Mouse (Mus musculus) kidney, embryonic 14.5 days (tissue): ENCODE results near the gene Ugt3a1. TPM values are rescaled to one million over a fixed set of nuclear protein-coding genes. Genes with fewer than 3 reads are reported as not detected.
"Not testable (repeated sequence)": the region's sequence is repeated elsewhere in the genome, so short reads cannot be mapped to it uniquely, and the experiment has no call there.

Source experiments
- ATAC-seq: fragments of 200-750 bp; cut with Nextera tagmentation; 2 replicates; pipeline ENCODE4 v1.8.0; 2017; ENCODE audit warnings: moderate number of reproducible peaks, mild to moderate bottlenecking, moderate TSS enrichment, moderate library complexity; ENCODE audit not compliant: low FRiP score, low TSS enrichment
- H3K27ac ChIP-seq: fragments of 300-500 bp; sonication (generic); 2 replicates; pipeline ENCODE4 v1.5.1; 2014; ENCODE audit warnings: low read depth, mild to moderate bottlenecking, low read length, moderate library complexity, mixed read lengths
- H3K27me3 ChIP-seq: fragments of 300-500 bp; sonication (generic); 2 replicates; pipeline ENCODE4 v1.6.1; 2014; ENCODE audit warnings: mild to moderate bottlenecking, low read length; ENCODE audit not compliant: control insufficient read depth, insufficient read depth
- H3K36me3 ChIP-seq: fragments of 300-500 bp; sonication (generic); 2 replicates; pipeline ENCODE4 v1.6.1; 2014; ENCODE audit warnings: low read length, mixed read lengths; ENCODE audit not compliant: control insufficient read depth, insufficient read depth
- H3K4me1 ChIP-seq: fragments of 300-500 bp; sonication (generic); 2 replicates; pipeline ENCODE4 v1.6.1; 2014; ENCODE audit warnings: low read length, mixed read lengths; ENCODE audit not compliant: control insufficient read depth, insufficient read depth
- H3K4me2 ChIP-seq: fragments of 300-500 bp; sonication (generic); replicated peaks from 2 replicates; pipeline ENCODE4 v1.6.1; 2014; ENCODE audit warnings: low read depth, mild to moderate bottlenecking, low read length
- H3K4me3 ChIP-seq: fragments of 300-500 bp; sonication (generic); 2 replicates; pipeline ENCODE4 v1.5.1; 2014; ENCODE audit warnings: mild to moderate bottlenecking, low read length
- H3K9ac ChIP-seq: fragments of 300-500 bp; sonication (generic); 2 replicates; pipeline ENCODE4 v1.6.1; 2014; ENCODE audit warnings: low read depth, mild to moderate bottlenecking, low read length, moderate library complexity
- H3K9me3 ChIP-seq: fragments of 300-500 bp; sonication (generic); 2 replicates; pipeline ENCODE4 v1.6.1; 2016; ENCODE audit warnings: low read length; ENCODE audit not compliant: control insufficient read depth
- WGBS: fragments of 180-500 bp; shearing (Covaris S2); extraction: QIAGEN DNeasy Blood & Tissue Kit; methylation state at CpG from one replicate; pipeline ENCODE4 v1.1.7; 2014; 5-methylcytosine and 5-hydroxymethylcytosine counted together
- polyA plus RNA-seq: library from polyadenylated mRNA; unstranded; fragments of >200 nt; fragmentation: Nextera tagmentation; extraction: Ambion mirVana; gene quantifications from 2 replicates; pipeline ENCODE4 v1.2.1, GENCODE M21; 2014

Gene Ugt3a1
- polyA plus RNA-seq, result not detected in 2 replicates

DNA sequence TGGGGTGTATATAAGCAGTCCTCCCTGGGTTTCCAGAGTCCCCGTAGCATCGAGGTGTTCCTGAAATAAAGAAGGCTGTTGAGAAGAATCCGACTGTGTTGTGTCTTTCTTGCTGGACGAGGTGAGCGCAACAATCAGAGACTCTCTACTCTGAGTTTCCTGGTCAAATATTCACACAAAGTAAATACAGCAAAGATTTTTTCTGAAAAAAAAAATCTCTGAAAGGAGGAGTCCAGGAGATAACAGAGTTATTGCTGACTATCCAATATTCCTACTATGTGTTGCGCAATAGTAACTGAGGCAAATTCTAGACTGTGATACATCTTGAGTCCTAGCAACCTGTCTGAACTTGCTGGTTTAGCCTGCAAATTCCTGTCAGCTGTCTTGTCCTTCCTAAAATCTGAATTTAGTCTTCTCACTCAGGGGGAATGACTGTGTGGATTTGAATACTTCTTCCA is at the start of gene Ugt3a1:
Gene Ugt3a1, plus strand, starts transcription at position 51 of the 458 bp plus-strand sequence.
- 96% methylated on average over 6 of the region's 6 CpGs for WGBS

DNA sequence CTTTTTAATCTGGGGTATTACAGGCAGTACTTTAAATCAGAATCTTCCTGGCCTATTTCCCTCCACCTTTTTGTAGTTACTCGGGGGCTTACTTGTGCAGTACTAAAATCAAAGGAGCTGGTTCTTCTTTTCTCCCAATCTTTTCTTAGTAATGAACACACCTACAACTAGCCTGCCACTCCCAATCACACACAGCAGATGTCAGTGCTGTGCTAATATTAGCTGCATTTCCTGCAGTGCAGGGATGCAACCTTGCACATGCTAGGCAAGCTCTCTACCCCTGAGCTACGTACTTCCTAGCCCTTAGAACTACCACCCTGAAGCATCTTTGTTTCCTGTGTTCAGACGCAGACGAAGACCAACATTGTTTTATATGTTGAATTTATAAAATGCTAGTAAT is 45.8 kb upstream of the Ugt3a1 start:
- ATAC-seq, H3K4me1 ChIP-seq, H3K36me3 ChIP-seq, H3K27ac ChIP-seq, H3K4me2 ChIP-seq, H3K27me3 ChIP-seq, H3K4me3 ChIP-seq, H3K9me3 ChIP-seq, H3K9ac ChIP-seq: not testable (repeated sequence)
- WGBS, result 88% methylated on average over 4 of the region's 4 CpGs

More for the DNA sequence above, at the start of gene Ugt3a1:
- no peaks in the 10 kb centered on the region for H3K36me3 ChIP-seq
- H3K27me3 ChIP-seq, result no peaks in the 10 kb centered on the region
- H3K9me3 ChIP-seq, result no peaks in the 10 kb centered on the region
- H3K4me1 ChIP-seq, result no peaks in the 10 kb centered on the region
- no peak within 1 kb of the TSS for H3K4me2 ChIP-seq
- no peak within 1 kb of the TSS for H3K4me3 ChIP-seq
- no peak for ATAC-seq
- no peak within 1 kb of the TSS for H3K9ac ChIP-seq
- H3K27ac ChIP-seq, result no peak within 1 kb of the TSS

DNA sequence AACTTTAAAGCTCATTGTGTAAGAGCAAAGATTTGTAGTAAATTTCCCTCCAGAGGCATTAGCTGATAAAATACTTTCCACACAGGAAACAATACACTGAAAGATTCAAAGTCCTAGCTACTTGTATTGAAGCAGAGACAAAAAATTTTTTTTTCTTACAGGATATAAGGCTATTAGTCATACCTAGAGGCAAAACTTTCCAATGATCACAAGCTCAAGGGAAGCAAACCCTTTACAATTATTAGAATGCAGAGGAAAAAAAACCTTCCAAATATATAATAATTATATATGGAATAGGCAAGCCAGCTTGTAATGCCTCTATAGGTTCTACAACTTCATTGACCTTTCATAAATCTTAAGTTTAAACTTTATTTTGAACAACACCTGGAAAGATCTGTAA is 30.3 kb upstream of the Ugt3a1 start:
- Histone ChIP-seq H3K9ac (no peak overlapping the region), H3K4me1 (no peaks in the 10 kb centered on the region), H3K4me2 (no peak overlapping the region), H3K9me3 (no peaks in the 10 kb centered on the region), H3K4me3 (no peak overlapping the region), H3K27me3 (no peaks in the 10 kb centered on the region), H3K36me3 (no peaks in the 10 kb centered on the region), H3K27ac (no peak overlapping the region)
- ATAC-seq, result no peak

DNA sequence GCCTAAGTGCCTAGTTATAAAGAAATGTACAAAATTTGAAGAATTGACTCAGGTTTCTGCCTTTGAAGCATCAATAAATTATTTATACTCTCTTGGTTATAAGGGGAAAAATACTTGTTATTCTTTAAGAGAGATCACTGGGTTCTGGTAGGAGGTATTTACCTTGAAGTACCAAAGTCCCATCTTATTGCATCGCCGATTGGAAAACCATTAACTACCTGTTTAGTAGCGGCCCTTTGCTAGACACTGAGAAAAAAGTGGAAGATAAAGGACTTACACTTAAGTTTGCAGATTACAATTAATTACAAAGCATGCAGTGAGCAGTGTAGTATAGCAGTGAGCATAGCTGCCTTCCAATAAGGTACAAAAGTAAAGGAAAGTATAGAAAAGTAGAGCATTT is 23.8 kb upstream of the Ugt3a1 start:
- Histone ChIP-seq H3K4me1 (no peaks in the 10 kb centered on the region), H3K36me3 (no peaks in the 10 kb centered on the region), H3K9ac (no peak overlapping the region), H3K27me3 (no peaks in the 10 kb centered on the region), H3K4me2 (no peak overlapping the region), H3K9me3 (no peaks in the 10 kb centered on the region), H3K4me3 (no peak overlapping the region), H3K27ac (no peak overlapping the region)
- WGBS, result 90% methylated on average over 3 of the region's 3 CpGs
- no peak for ATAC-seq

DNA sequence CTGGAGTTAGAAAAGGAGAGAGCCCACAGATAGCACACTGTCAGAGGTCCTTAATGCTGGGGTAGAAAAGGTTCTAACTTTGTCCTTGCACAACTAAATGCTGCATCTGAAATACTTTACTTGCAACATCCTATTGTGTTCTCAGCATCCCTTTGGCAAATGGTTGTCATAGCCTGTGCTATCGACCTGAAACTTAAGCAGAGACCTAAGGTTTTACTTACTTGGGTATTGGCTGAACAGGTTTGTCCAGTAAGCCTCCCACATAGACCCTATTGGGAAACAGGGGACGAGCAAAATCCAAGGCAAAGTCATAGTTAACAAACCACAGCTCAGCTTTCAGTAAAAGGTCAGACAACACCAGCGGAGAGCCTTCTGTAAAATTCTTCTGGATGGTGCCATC is 16.1 kb upstream of the Ugt3a1 start:
- Histone ChIP-seq H3K9me3 (no peaks in the 10 kb centered on the region), H3K4me1 (no peaks in the 10 kb centered on the region), H3K4me3 (no peak overlapping the region), H3K9ac (no peak overlapping the region), H3K27ac (no peak overlapping the region), H3K27me3 (no peaks in the 10 kb centered on the region), H3K36me3 (no peaks in the 10 kb centered on the region), H3K4me2 (no peak overlapping the region)
- 70% methylated on average over 3 of the region's 3 CpGs for WGBS
- ATAC-seq, result no peak

DNA sequence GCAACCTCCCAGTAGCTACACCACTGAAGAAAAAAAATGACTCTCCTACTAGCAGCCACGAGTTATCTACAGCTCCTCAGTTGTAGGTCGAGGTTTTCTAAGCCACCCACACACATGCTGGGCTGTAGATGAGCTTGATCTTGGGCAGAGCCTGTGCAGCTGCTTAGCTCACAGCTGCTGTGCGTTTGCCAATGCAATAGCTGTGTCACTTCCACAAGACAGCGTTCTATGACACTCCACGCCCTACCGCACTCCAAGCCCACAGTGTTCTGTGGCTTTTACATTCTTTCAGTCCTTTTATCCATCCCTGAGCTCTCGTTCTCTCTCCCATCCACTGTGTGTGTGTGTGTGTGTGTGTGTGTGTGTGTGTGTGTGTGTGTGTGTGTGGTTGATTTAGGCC is 4.8 kb upstream of the Ugt3a1 start:
- no peaks in the 10 kb centered on the region for H3K9me3 ChIP-seq
- H3K4me1 ChIP-seq, result no peaks in the 10 kb centered on the region
- no peak overlapping the region for H3K4me2 ChIP-seq
- no peaks in the 10 kb centered on the region for H3K36me3 ChIP-seq
- no peak overlapping the region for H3K9ac ChIP-seq
- no peak overlapping the region for H3K4me3 ChIP-seq
- no peak for ATAC-seq
- H3K27me3 ChIP-seq, result no peaks in the 10 kb centered on the region
- no peak overlapping the region for H3K27ac ChIP-seq
- 68% methylated on average over 7 of the region's 7 CpGs for WGBS

DNA sequence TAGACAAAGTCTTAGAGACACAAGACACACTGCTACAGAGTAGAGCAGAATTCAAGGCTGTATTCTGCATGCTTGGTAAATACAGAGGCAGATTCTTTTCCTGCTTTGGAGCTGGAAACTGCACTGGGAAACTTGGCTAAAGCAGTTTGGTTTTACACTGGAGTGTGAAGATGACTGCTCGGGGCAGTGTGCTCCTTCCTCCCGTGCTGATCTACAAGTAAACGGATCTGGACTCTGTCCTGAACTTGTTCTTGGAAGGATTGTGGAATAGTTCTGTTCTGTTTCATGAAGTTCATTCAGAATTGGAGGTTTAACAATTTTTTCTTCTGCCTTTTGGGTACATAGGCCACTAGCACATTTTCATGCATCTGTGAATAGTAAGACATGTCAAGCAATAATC is 2.3 kb downstream of the Ugt3a1 start:
- H3K36me3 ChIP-seq, result no peaks in the 10 kb centered on the region
- H3K27me3 ChIP-seq, result no peaks in the 10 kb centered on the region
- no peak overlapping the region for H3K4me2 ChIP-seq
- H3K9ac ChIP-seq, result no peak overlapping the region
- WGBS, result 79% methylated on average over 3 of the region's 3 CpGs
- ATAC-seq, result no peak
- no peaks in the 10 kb centered on the region for H3K4me1 ChIP-seq
- H3K27ac ChIP-seq, result no peak overlapping the region
- H3K9me3 ChIP-seq, result no peaks in the 10 kb centered on the region
- no peak overlapping the region for H3K4me3 ChIP-seq

DNA sequence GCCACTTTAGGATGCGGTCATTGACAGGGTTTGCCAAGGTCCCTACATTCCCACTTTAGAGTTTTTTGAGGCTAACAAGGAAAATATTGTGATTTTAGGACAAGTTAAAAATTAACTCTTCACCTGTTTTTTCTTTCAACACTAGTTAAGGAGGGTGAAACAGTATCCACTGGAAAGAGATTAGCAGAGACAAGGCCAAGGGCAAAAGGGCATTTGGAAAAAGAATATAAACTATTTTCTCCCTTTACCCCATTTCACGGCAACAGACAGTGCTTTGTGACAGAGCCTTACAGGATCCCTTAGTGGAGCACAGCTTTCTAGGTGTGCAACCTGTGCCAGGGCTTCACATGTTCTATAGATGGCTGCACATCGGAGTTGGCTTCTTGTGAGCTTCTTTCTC is 2.9 kb downstream of the Ugt3a1 start:
- no peak overlapping the region for H3K9ac ChIP-seq
- no peak overlapping the region for H3K4me2 ChIP-seq
- 76% methylated on average over 3 of the region's 3 CpGs for WGBS
- H3K4me1 ChIP-seq, result no peaks in the 10 kb centered on the region
- no peaks in the 10 kb centered on the region for H3K27me3 ChIP-seq
- H3K27ac ChIP-seq, result no peak overlapping the region
- H3K4me3 ChIP-seq, result no peak overlapping the region
- ATAC-seq, result no peak
- no peaks in the 10 kb centered on the region for H3K9me3 ChIP-seq
- no peaks in the 10 kb centered on the region for H3K36me3 ChIP-seq

DNA sequence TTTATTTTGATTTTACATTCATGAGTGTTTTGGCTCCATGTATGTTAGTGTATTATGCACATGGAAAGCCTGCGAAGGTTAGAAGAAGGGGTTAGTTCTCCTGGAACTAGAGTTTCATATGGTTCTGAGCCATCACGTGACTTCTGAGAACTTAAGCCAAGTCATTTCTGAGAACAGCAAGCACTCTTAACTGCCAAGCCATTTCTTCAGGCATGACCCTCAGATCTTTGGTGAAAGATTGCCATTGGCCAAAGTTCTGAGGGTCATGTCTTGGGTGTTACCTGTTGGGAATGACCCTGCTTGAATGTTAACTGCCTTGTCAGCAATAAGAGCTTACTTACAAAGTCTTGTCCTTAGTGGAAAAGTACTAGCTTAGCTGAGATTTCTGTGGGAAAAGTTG is 6.5 kb downstream of the Ugt3a1 start:
- H3K9ac ChIP-seq, result no peak overlapping the region
- ATAC-seq, result no peak
- H3K9me3 ChIP-seq, result no peaks in the 10 kb centered on the region
- no peak overlapping the region for H3K4me2 ChIP-seq
- 96% methylated on average over 2 of the region's 2 CpGs for WGBS
- no peaks in the 10 kb centered on the region for H3K36me3 ChIP-seq
- no peaks in the 10 kb centered on the region for H3K27me3 ChIP-seq
- H3K4me3 ChIP-seq, result no peak overlapping the region
- H3K27ac ChIP-seq, result no peak overlapping the region
- no peaks in the 10 kb centered on the region for H3K4me1 ChIP-seq

DNA sequence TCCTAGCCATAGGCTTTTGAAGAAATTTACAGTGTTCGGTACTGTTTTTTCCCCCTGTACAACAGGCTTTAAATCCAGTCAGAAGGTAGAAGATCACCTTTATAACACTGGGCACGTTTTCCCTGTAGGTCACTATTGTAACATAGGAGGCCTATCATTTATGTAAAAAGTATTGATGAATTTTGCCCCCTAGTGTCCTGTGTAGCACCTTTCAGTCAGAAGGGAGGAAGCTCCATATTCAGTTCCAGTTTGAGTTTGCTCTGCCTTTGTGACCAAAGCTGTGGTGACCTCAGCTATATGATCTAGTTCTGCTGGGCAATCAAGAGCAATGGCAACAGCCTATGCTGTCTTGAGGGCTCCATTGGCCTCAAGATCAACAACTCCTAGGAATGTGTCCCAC is 13.0 kb downstream of the Ugt3a1 start:
- no peaks in the 10 kb centered on the region for H3K4me1 ChIP-seq
- H3K27ac ChIP-seq, result no peak overlapping the region
- H3K9me3 ChIP-seq, result no peaks in the 10 kb centered on the region
- ATAC-seq, result no peak
- no peaks in the 10 kb centered on the region for H3K27me3 ChIP-seq
- no peak overlapping the region for H3K9ac ChIP-seq
- H3K4me3 ChIP-seq, result no peak overlapping the region
- 61% methylated on average over 2 of the region's 2 CpGs for WGBS
- no peaks in the 10 kb centered on the region for H3K36me3 ChIP-seq
- no peak overlapping the region for H3K4me2 ChIP-seq
